ENCODE assay signal across 14 mouse cellular contexts in the genomic region with DNA sequence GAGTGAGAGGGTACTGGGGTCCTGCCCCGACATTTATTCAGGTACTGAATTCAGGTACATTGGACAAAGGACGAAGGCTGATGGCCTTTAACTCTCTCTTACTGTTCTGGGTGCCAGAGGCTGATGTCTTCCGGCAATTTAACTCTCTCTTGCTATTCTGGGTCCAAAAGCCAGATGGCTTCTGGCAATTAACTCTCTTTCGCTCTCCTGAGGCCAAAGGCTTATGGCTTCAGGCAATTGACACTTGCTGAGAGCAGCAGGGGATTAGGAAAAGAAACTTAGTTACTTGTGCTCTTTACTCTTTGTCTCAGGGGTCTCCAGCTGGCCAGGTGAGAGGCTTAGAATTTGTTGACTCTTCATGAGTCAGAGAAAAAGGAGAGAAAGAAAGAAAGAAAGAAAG.
"Had no signal": no experiment of that assay in that cellular context is flagged by ENCODE, and none has a peak within 500 bp of the region (broad histone marks: within the 10 kb centered on the region; RNA-seq: fewer than 3 reads in every experiment).

No protein-coding gene starts in this region.

- H3K4me2 ChIP-seq: liver, embryonic 13.5 days; midbrain, embryonic 11.5 days; neural tube, embryonic 12.5 days; neural tube, embryonic 15.5 days had no signal

- H3K27me3 ChIP-seq: liver, embryonic 13.5 days; neural tube, embryonic 12.5 days; neural tube, embryonic 15.5 days had no signal

- DNase-seq: kidney, adult 18-20 months; kidney, adult 9 months; kidney, postnatal 14 days; kidney, postnatal 4 days; liver, embryonic 13.5 days; lung, adult 2 months; lung, postnatal 14 days; lung, postnatal 4 days; thymus, adult 18-20 months; thymus, postnatal 36 days had no signal

- H3K4me1 ChIP-seq: liver, embryonic 13.5 days; neural tube, embryonic 12.5 days; neural tube, embryonic 15.5 days had no signal

- H3K4me3 ChIP-seq: liver, embryonic 13.5 days; neural tube, embryonic 12.5 days; neural tube, embryonic 15.5 days had no signal

- H3K9ac ChIP-seq: liver, embryonic 13.5 days; neural tube, embryonic 12.5 days; neural tube, embryonic 15.5 days had no signal

- H3K27ac ChIP-seq: liver, embryonic 13.5 days; neural tube, embryonic 12.5 days; neural tube, embryonic 15.5 days; stomach, postnatal 0 days had no signal

- H3K9me3 ChIP-seq: liver, embryonic 13.5 days had no signal

- H3K36me3 ChIP-seq: liver, embryonic 13.5 days; neural tube, embryonic 12.5 days; neural tube, embryonic 15.5 days had no signal
